Mouse (Mus musculus) midbrain, embryonic 14.5 days (tissue): ENCODE measurements at regions not wholly inside any gene's neighbourhood (a gene's known extent, or its start where the extent isn't known, plus 50 kb on each side); places are given as distances from the start of the nearest gene placed in this dataset.

ENCODE experiments used
- ATAC-seq: fragments of 200-750 bp; cut with Nextera tagmentation; 2 replicates; pipeline ENCODE4 v1.8.0; 2017; ENCODE audit warnings: moderate number of reproducible peaks, moderate library complexity; ENCODE audit not compliant: low FRiP score, low TSS enrichment
- DNase-seq: peaks from one replicate; pipeline ENCODE4 v3.0.0-alpha.2; 2015
- H3K27ac ChIP-seq: fragments of 300-500 bp; sonication (generic); replicated peaks from 2 replicates; pipeline ENCODE4 v1.5.1; 2014; ENCODE audit warnings: mild to moderate bottlenecking, low read depth, low read length, moderate library complexity
- H3K27me3 ChIP-seq: fragments of 300-500 bp; sonication (generic); 2 replicates; pipeline ENCODE4 v1.6.1; 2014; ENCODE audit warnings: low read length, control low read depth, mixed read lengths; ENCODE audit not compliant: control insufficient read depth, insufficient read depth
- H3K36me3 ChIP-seq: fragments of 300-500 bp; sonication (generic); 2 replicates; pipeline ENCODE4 v1.6.1; 2014; ENCODE audit warnings: low read length, control low read depth; ENCODE audit not compliant: control insufficient read depth, insufficient read depth
- H3K4me1 ChIP-seq: fragments of 300-500 bp; sonication (generic); 2 replicates; pipeline ENCODE4 v1.6.1; 2014; ENCODE audit warnings: mild to moderate bottlenecking, antibody characterized with exemption, low read length, control low read depth; ENCODE audit not compliant: control insufficient read depth, insufficient read depth
- H3K4me2 ChIP-seq: fragments of 300-500 bp; sonication (generic); 2 replicates; pipeline ENCODE4 v1.6.1; 2014; ENCODE audit warnings: mild to moderate bottlenecking, low read length, moderate library complexity
- H3K4me3 ChIP-seq: fragments of 300-500 bp; sonication (generic); replicated peaks from 2 replicates; pipeline ENCODE4 v1.5.1; 2014; ENCODE audit warnings: low read depth, low read length
- H3K9ac ChIP-seq: fragments of 300-500 bp; sonication (generic); replicated peaks from 2 replicates; pipeline ENCODE4 v1.6.1; 2014; ENCODE audit warnings: mild to moderate bottlenecking, low read length, moderate library complexity
- H3K9me3 ChIP-seq: fragments of 300-500 bp; sonication (generic); 2 replicates; pipeline ENCODE4 v1.6.1; 2016; ENCODE audit warnings: low read length, control low read depth, mixed read lengths; ENCODE audit not compliant: control insufficient read depth
- WGBS: fragments of 180-500 bp; shearing (Covaris S2); extraction: QIAGEN DNeasy Blood & Tissue Kit; methylation state at CpG from one replicate; pipeline ENCODE4 v1.1.7; 2014; 5-methylcytosine and 5-hydroxymethylcytosine counted together

GRCm38 (mm10) chr8:43956500-43956899 lies 246.7 kb upstream of the Adam34 start:
- WGBS, result 87% methylated on average over 3 of the region's 3 CpGs
- Histone ChIP-seq H3K4me2 (no peak overlapping the region), H3K36me3 (no peaks in the 10 kb centered on the region), H3K4me1 (no peaks in the 10 kb centered on the region), H3K9me3 (no peaks in the 10 kb centered on the region), H3K27ac (no peak overlapping the region), H3K4me3 (no peak overlapping the region), H3K9ac (no peak overlapping the region), H3K27me3 (no peaks in the 10 kb centered on the region)
- DNase-seq (no peak), ATAC-seq (no peak)

GRCm38 (mm10) chr8:43949224-43950021 lies 239.6 kb upstream of the Adam34 start:
- Histone ChIP-seq H3K9me3 (no peaks in the 10 kb centered on the region), H3K9ac (0 out of 2 replicates have a peak overlapping the region, but pooled peaks have one; percentile 20), H3K36me3 (no peaks in the 10 kb centered on the region), H3K27ac (peak overlapping the region; percentile 50), H3K4me1 (no peaks in the 10 kb centered on the region), H3K4me3 (no peak overlapping the region), H3K4me2 (peak overlapping the region; percentile 38), H3K27me3 (no peaks in the 10 kb centered on the region)
- DNase-seq (peak; percentile 38), ATAC-seq (peak; percentile 63; the same call in 1 of the 2 replicates)
- 49% methylated on average over 9 of the region's 9 CpGs for WGBS

GRCm38 (mm10) chr8:43948807-43949206 lies 239.0 kb upstream of the Adam34 start:
- H3K36me3 ChIP-seq, result no peaks in the 10 kb centered on the region
- no peak overlapping the region for H3K4me3 ChIP-seq
- no peaks in the 10 kb centered on the region for H3K4me1 ChIP-seq
- 32% methylated on average over 6 of the region's 6 CpGs for WGBS
- H3K4me2 ChIP-seq, result peak overlapping the region; percentile 38
- no peaks in the 10 kb centered on the region for H3K9me3 ChIP-seq
- H3K9ac ChIP-seq, result 0 out of 2 replicates have a peak overlapping the region, but pooled peaks have one; percentile 20
- peak overlapping the region; percentile 50 for H3K27ac ChIP-seq
- H3K27me3 ChIP-seq, result no peaks in the 10 kb centered on the region
- ATAC-seq (no peak), DNase-seq (peak; percentile 37)

GRCm38 (mm10) chr8:43931727-43932126 lies 221.9 kb upstream of the Adam34 start:
- Histone ChIP-seq H3K9ac (no peak overlapping the region), H3K9me3 (no peaks in the 10 kb centered on the region), H3K27me3 (no peaks in the 10 kb centered on the region), H3K27ac (no peak overlapping the region), H3K4me2 (no peak overlapping the region), H3K4me3 (no peak overlapping the region), H3K4me1 (no peaks in the 10 kb centered on the region), H3K36me3 (no peaks in the 10 kb centered on the region)
- DNase-seq, result peak; percentile 13
- no peak for ATAC-seq

- 85% methylated on average over 3 of the region's 3 CpGs for WGBS
- Histone ChIP-seq H3K9me3 (no peaks in the 10 kb centered on the region), H3K4me2 (no peak overlapping the region), H3K4me3 (no peak overlapping the region), H3K27me3 (no peaks in the 10 kb centered on the region), H3K9ac (no peak overlapping the region), H3K27ac (no peak overlapping the region), H3K4me1 (no peaks in the 10 kb centered on the region), H3K36me3 (no peaks in the 10 kb centered on the region)
- no peak for DNase-seq
- ATAC-seq, result no peak
These were observed 213.1 kb upstream of the Adam34 start for GRCm38 (mm10) chr8:43922982-43923381.

- H3K9me3 ChIP-seq, result no peaks in the 10 kb centered on the region
- WGBS, result 81% methylated on average over 7 of the region's 7 CpGs
- no peaks in the 10 kb centered on the region for H3K27me3 ChIP-seq
- H3K9ac ChIP-seq, result no peak overlapping the region
- H3K4me3 ChIP-seq, result no peak overlapping the region
- H3K36me3 ChIP-seq, result no peaks in the 10 kb centered on the region
- DNase-seq (no peak), ATAC-seq (no peak)
- H3K4me1 ChIP-seq, result no peaks in the 10 kb centered on the region
- H3K27ac ChIP-seq, result no peak overlapping the region
- H3K4me2 ChIP-seq, result no peak overlapping the region
These were observed 211.4 kb upstream of the Adam34 start for GRCm38 (mm10) chr8:43921263-43921662.

GRCm38 (mm10) chr8:43906119-43906518 lies 196.3 kb upstream of the Adam34 start:
- no peak overlapping the region for H3K27ac ChIP-seq
- no peak for ATAC-seq
- WGBS, result 81% methylated on average over 3 of the region's 3 CpGs

GRCm38 (mm10) chr8:43895171-43895570 lies 185.3 kb upstream of the Adam34 start:
- ATAC-seq (no peak), DNase-seq (peak; percentile 59)
- Histone ChIP-seq H3K4me2 (no peak overlapping the region), H3K4me1 (no peaks in the 10 kb centered on the region), H3K9ac (no peak overlapping the region), H3K9me3 (no peaks in the 10 kb centered on the region), H3K4me3 (no peak overlapping the region), H3K36me3 (no peaks in the 10 kb centered on the region), H3K27me3 (no peaks in the 10 kb centered on the region), H3K27ac (no peak overlapping the region)

More at GRCm38 (mm10) chr8:43906119-43906518, 196.3 kb upstream of the Adam34 start:
- H3K4me3 ChIP-seq, result no peak overlapping the region
- no peak overlapping the region for H3K9ac ChIP-seq
- no peaks in the 10 kb centered on the region for H3K27me3 ChIP-seq
- H3K36me3 ChIP-seq, result no peaks in the 10 kb centered on the region
- H3K4me1 ChIP-seq, result no peaks in the 10 kb centered on the region
- H3K9me3 ChIP-seq, result no peaks in the 10 kb centered on the region
- no peak for DNase-seq
- no peak overlapping the region for H3K4me2 ChIP-seq
